10 mouse cellular contexts compared by ENCODE assay signal in genomic region chr17:56996506-56996905, GRCm38 (mm10). TPM values are rescaled to one million over a fixed set of nuclear protein-coding genes. Genes with fewer than 3 reads are reported as not detected.
DNase-seq lines count a peak whose midpoint lies in the region; ATAC-seq and TF ChIP-seq lines count a peak whose summit lies in the region.
"Had no signal": no experiment of that assay in that cellular context is flagged by ENCODE, and none has a peak within 500 bp of the region (broad histone marks: within the 10 kb centered on the region; RNA-seq: fewer than 3 reads in every experiment).

No protein-coding gene starts in this region.

- no peak for ATAC-seq in kidney, postnatal 0 days (replicated peaks; ENCODE audit: low FRiP score, low read depth)
- ATAC-seq in intestine, embryonic 15.5 days, result 0 out of 2 replicates have a peak, but pooled peaks have one; percentile 1
- no peak for ATAC-seq in midbrain, postnatal 0 days (ENCODE audit: low FRiP score)

- intact Hi-C loops in left cerebral cortex, postnatal 14 days (cut with DNase I), result loop anchor here (5.0 kb wide), 2 partner anchors 99 to 184 kb away; no protein-coding TSS in a partner anchor

- peaks cover 28% of the 10 kb centered on the region for H3K36me3 ChIP-seq in kidney, postnatal 0 days (ENCODE audit: insufficient read depth, low read length)
- peaks cover 26% of the 10 kb centered on the region for H3K36me3 ChIP-seq in intestine, embryonic 15.5 days
- H3K36me3 ChIP-seq in midbrain, postnatal 0 days (ENCODE audit: insufficient read depth, low read length), result peaks cover 48% of the 10 kb centered on the region

- H3K4me2 ChIP-seq in kidney, postnatal 0 days (ENCODE audit: low read length), result 0 out of 2 replicates have a peak overlapping the region, but pooled peaks have one; percentile 75
- H3K4me2 ChIP-seq in intestine, embryonic 15.5 days (replicated peaks), result peak overlapping the region; percentile 83; the same call in 1 of the 2 replicates
- peak overlapping the region; percentile 52; the same call in 1 of the 2 replicates for H3K4me2 ChIP-seq in midbrain, postnatal 0 days (ENCODE audit: low read depth, low read length, poor library complexity, severe bottlenecking)

- no peak overlapping the region for H3K9ac ChIP-seq in kidney, postnatal 0 days (ENCODE audit: low read depth, low read length)
- 0 out of 2 replicates have a peak overlapping the region, but pooled peaks have one; percentile 8 for H3K9ac ChIP-seq in intestine, embryonic 15.5 days
- no peak overlapping the region for H3K9ac ChIP-seq in midbrain, postnatal 0 days (replicated peaks; ENCODE audit: low read length, poor library complexity, severe bottlenecking)

- H3K4me3 ChIP-seq in kidney, postnatal 0 days (replicated peaks; ENCODE audit: low read depth, low read length), result no peak overlapping the region
- peak overlapping the region; percentile 91; the same call in 1 of the 2 replicates for H3K4me3 ChIP-seq in intestine, embryonic 15.5 days (replicated peaks)
- no peak overlapping the region for H3K4me3 ChIP-seq in midbrain, postnatal 0 days (ENCODE audit: low read depth, low read length)

- no peak overlapping the region for H3K27ac ChIP-seq in kidney, postnatal 0 days
- H3K27ac ChIP-seq in intestine, embryonic 15.5 days, result no peak overlapping the region
- no peak overlapping the region for H3K27ac ChIP-seq in midbrain, postnatal 0 days (ENCODE audit: low read depth, low read length)

- no peaks in the 10 kb centered on the region for H3K27me3 ChIP-seq in kidney, postnatal 0 days (ENCODE audit: insufficient read depth, low read length)
- no peaks in the 10 kb centered on the region for H3K27me3 ChIP-seq in intestine, embryonic 15.5 days (replicated peaks)
- no peaks in the 10 kb centered on the region for H3K27me3 ChIP-seq in midbrain, postnatal 0 days (ENCODE audit: insufficient read depth, low read length)

- WGBS in kidney, postnatal 0 days, result 73% methylated on average over 2 of the region's 2 CpGs
- WGBS in intestine, embryonic 15.5 days, result 66% methylated on average over 2 of the region's 2 CpGs
- WGBS in midbrain, postnatal 0 days, result 76% methylated on average over 2 of the region's 2 CpGs

- DNase-seq in adrenal gland, postnatal 14 days, result peak; percentile 33
- DNase-seq in adrenal gland, postnatal 25 days, result no peak
- DNase-seq in kidney, postnatal 0 days (ENCODE audit: low spot score), result no peak
- DNase-seq in kidney, postnatal 14 days, result no peak
- no peak for DNase-seq in midbrain, postnatal 0 days (ENCODE audit: low spot score)
- DNase-seq in embryo, embryonic 10 days (ENCODE audit: low spot score), result no peak
- no peak for DNase-seq in left cerebral cortex, postnatal 14 days (ENCODE audit: low spot score in 2 of 2)

- no peaks in the 10 kb centered on the region for H3K9me3 ChIP-seq in kidney, postnatal 0 days (replicated peaks; ENCODE audit: low read length)
- no peaks in the 10 kb centered on the region for H3K9me3 ChIP-seq in intestine, embryonic 15.5 days
- no peaks in the 10 kb centered on the region for H3K9me3 ChIP-seq in midbrain, postnatal 0 days (ENCODE audit: low read length)

- no peak for TF ChIP-seq CTCF in kidney, postnatal 0 days (IDR thresholded peaks at IDR 0.05; ENCODE audit: low read depth)
- TF ChIP-seq CTCF in midbrain, postnatal 0 days (IDR thresholded peaks at IDR 0.05), result no peak

- H3K4me1 ChIP-seq in kidney, postnatal 0 days (replicated peaks; ENCODE audit: insufficient read depth, low read length), result peaks cover 8% of the 10 kb centered on the region; the same call in 1 of the 2 replicates
- peaks cover 8% of the 10 kb centered on the region for H3K4me1 ChIP-seq in intestine, embryonic 15.5 days (replicated peaks)
- H3K4me1 ChIP-seq in midbrain, postnatal 0 days (ENCODE audit: insufficient read depth, low read length), result 0 out of 2 replicates have a peak, but pooled peaks cover 4% of the 10 kb centered on the region

RNA-seq across cellular contexts. Expression of gene Alkbh7, which starts 0.6 kb away (rescaled TPM):
- 65.6 and 67.0 TPM in 2 replicates for total RNA-seq in adrenal gland, postnatal 14 days (2021)
- 67.3 and 95.1 TPM in 2 replicates for total RNA-seq in adrenal gland, postnatal 25 days (2021)
- 61.2 and 65.7 TPM in 2 replicates for polyA plus RNA-seq in kidney, postnatal 0 days (2015; fragmentation: Nextera tagmentation; extraction: Ambion mirVana)
- polyA plus RNA-seq in intestine, embryonic 15.5 days (2015; fragmentation: Nextera tagmentation; extraction: Ambion mirVana), result 41.1 and 42.4 TPM in 2 replicates
- total RNA-seq in midbrain, postnatal 0 days (2014; rRNA removed), result 44.3 and 64.8 TPM in 2 replicates
- polyA plus RNA-seq in midbrain, postnatal 0 days (2015; fragmentation: Nextera tagmentation; extraction: Ambion mirVana), result 75.5 and 75.8 TPM in 2 replicates
- total RNA-seq in left cerebral cortex, postnatal 14 days (2021), result 10 to 100 TPM; 19.9 to 26.0 TPM

RNA-seq across cellular contexts. Expression of gene Pspn, which starts 3.3 kb away (rescaled TPM):
- 1.1 TPM in 1 of 2 replicates, not detected in the other for total RNA-seq in adrenal gland, postnatal 14 days (2021)
- total RNA-seq in adrenal gland, postnatal 25 days (2021), result 0.76 and 2.3 TPM in 2 replicates
- 0.55 TPM in 1 of 2 replicates, not detected in the other for polyA plus RNA-seq in kidney, postnatal 0 days (2015; fragmentation: Nextera tagmentation; extraction: Ambion mirVana)
- 0.45 TPM in 1 of 2 replicates, not detected in the other for polyA plus RNA-seq in intestine, embryonic 15.5 days (2015; fragmentation: Nextera tagmentation; extraction: Ambion mirVana)
- total RNA-seq in midbrain, postnatal 0 days (2014; rRNA removed), result not detected in 2 replicates
- polyA plus RNA-seq in midbrain, postnatal 0 days (2015; fragmentation: Nextera tagmentation; extraction: Ambion mirVana), result 0.37 and 0.54 TPM in 2 replicates
- total RNA-seq in left cerebral cortex, postnatal 14 days (2021), result not detected
- total RNA-seq: gastrocnemius, postnatal 36 days; left cerebral cortex, postnatal 4 days had no signal

RNA-seq across cellular contexts. Expression of gene Clpp, which starts 6.4 kb away (rescaled TPM):
- total RNA-seq in adrenal gland, postnatal 14 days (2021), result 106 and 107 TPM in 2 replicates
- total RNA-seq in adrenal gland, postnatal 25 days (2021), result 106 and 120 TPM in 2 replicates
- 145 and 149 TPM in 2 replicates for polyA plus RNA-seq in kidney, postnatal 0 days (2015; fragmentation: Nextera tagmentation; extraction: Ambion mirVana)
- 149 and 166 TPM in 2 replicates for polyA plus RNA-seq in intestine, embryonic 15.5 days (2015; fragmentation: Nextera tagmentation; extraction: Ambion mirVana)
- total RNA-seq in midbrain, postnatal 0 days (2014; rRNA removed), result 126 and 139 TPM in 2 replicates
- 158 and 170 TPM in 2 replicates for polyA plus RNA-seq in midbrain, postnatal 0 days (2015; fragmentation: Nextera tagmentation; extraction: Ambion mirVana)
- 10 to 100 TPM; 49.6 to 58.2 TPM for total RNA-seq in left cerebral cortex, postnatal 14 days (2021)

RNA-seq across cellular contexts. Expression of gene Acer1, which starts 14.6 kb away (rescaled TPM):
- not detected in 2 replicates for total RNA-seq in adrenal gland, postnatal 14 days (2021)
- total RNA-seq in adrenal gland, postnatal 25 days (2021), result 0.38 and 0.70 TPM in 2 replicates
- polyA plus RNA-seq in kidney, postnatal 0 days (2015; fragmentation: Nextera tagmentation; extraction: Ambion mirVana), result not detected in 2 replicates
- polyA plus RNA-seq in intestine, embryonic 15.5 days (2015; fragmentation: Nextera tagmentation; extraction: Ambion mirVana), result 0.46 and 1.00 TPM in 2 replicates
- total RNA-seq in midbrain, postnatal 0 days (2014; rRNA removed), result not detected in 2 replicates
- not detected in 2 replicates for polyA plus RNA-seq in midbrain, postnatal 0 days (2015; fragmentation: Nextera tagmentation; extraction: Ambion mirVana)
- not detected for total RNA-seq in left cerebral cortex, postnatal 14 days (2021)
- total RNA-seq: gastrocnemius, postnatal 36 days; left cerebral cortex, postnatal 4 days had no signal

RNA-seq across cellular contexts. Expression of gene Gtf2f1, which starts 14.6 kb away (rescaled TPM):
- 53.7 and 63.7 TPM in 2 replicates for total RNA-seq in adrenal gland, postnatal 14 days (2021)
- 46.1 and 55.3 TPM in 2 replicates for total RNA-seq in adrenal gland, postnatal 25 days (2021)
- polyA plus RNA-seq in kidney, postnatal 0 days (2015; fragmentation: Nextera tagmentation; extraction: Ambion mirVana), result 46.7 and 50.3 TPM in 2 replicates
- polyA plus RNA-seq in intestine, embryonic 15.5 days (2015; fragmentation: Nextera tagmentation; extraction: Ambion mirVana), result 60.0 and 61.8 TPM in 2 replicates
- 37.8 and 47.8 TPM in 2 replicates for total RNA-seq in midbrain, postnatal 0 days (2014; rRNA removed)
- polyA plus RNA-seq in midbrain, postnatal 0 days (2015; fragmentation: Nextera tagmentation; extraction: Ambion mirVana), result 66.4 and 67.5 TPM in 2 replicates
- 10 to 100 TPM; 54.9 to 58.4 TPM for total RNA-seq in left cerebral cortex, postnatal 14 days (2021)
